ENCODE assay signal across 9 mouse cellular contexts in the genomic region with DNA sequence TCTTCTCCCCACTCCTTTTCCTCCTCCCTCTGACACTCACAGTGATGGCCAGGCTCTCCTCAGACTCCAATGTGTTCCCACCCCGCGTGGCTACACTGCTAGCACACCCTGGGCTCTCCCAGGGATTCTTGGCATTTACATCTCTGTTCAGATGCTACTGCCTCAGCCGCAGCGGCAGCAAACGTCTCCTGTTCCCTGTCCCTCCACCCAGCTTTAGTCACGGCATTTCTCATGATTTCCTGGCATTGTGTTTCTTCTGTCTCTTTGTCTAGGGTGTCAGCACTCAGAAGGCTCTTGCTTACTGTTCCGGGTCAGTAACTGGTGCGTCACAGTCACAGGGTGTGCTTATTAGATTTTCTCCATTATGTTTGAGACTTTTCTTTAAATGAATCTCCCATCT.
DNase-seq lines count a peak whose midpoint lies in the region; ATAC-seq lines count a peak whose summit lies in the region.
"Had no signal": no experiment of that assay in that cellular context is flagged by ENCODE, and none has a peak within 500 bp of the region (broad histone marks: within the 10 kb centered on the region; RNA-seq: fewer than 3 reads in every experiment).

No protein-coding gene starts in this region.

- no peak overlapping the region for H3K4me3 ChIP-seq in hindbrain, embryonic 14.5 days (replicated peaks; ENCODE audit: low read length)

- no peak overlapping the region for H3K4me2 ChIP-seq in hindbrain, embryonic 14.5 days (replicated peaks)

- no peaks in the 10 kb centered on the region for H3K27me3 ChIP-seq in hindbrain, embryonic 14.5 days (ENCODE audit: control insufficient read depth, insufficient read depth, low read length)

- peak overlapping the region; percentile 67 for H3K27ac ChIP-seq in hindbrain, embryonic 14.5 days

- peak; percentile 95 for DNase-seq in heart, adult 11 months
- no peak for DNase-seq in heart, postnatal 25 days (ENCODE audit: low spot score)
- peak; percentile 58 for DNase-seq in ES-CJ7 (ENCODE audit: low read depth, low spot score)
- peak; percentile 37 to 41 for DNase-seq in cerebellum, postnatal 25 days
- DNase-seq in hindbrain, embryonic 14.5 days (ENCODE audit: low spot score) = no peak
- no peak for DNase-seq in right cerebral cortex, postnatal 36 days (ENCODE audit: low spot score in 2 of 2)
- no peak for DNase-seq in spleen, adult 18-20 months
- DNase-seq in thymus, postnatal 36 days = no peak

- H3K9ac ChIP-seq in hindbrain, embryonic 14.5 days = 0 out of 2 replicates have a peak overlapping the region, but pooled peaks have one; percentile 1

- no peaks in the 10 kb centered on the region for H3K36me3 ChIP-seq in hindbrain, embryonic 14.5 days (replicated peaks; ENCODE audit: control insufficient read depth, insufficient read depth)

- H3K9me3 ChIP-seq in hindbrain, embryonic 14.5 days (ENCODE audit: control insufficient read depth, low read length) = no peaks in the 10 kb centered on the region
- H3K9me3 ChIP-seq: G1E had no signal

- H3K4me1 ChIP-seq in hindbrain, embryonic 14.5 days (replicated peaks; ENCODE audit: control insufficient read depth, insufficient read depth, low read length) = peaks cover 11% of the 10 kb centered on the region; the same call in 1 of the 2 replicates

- no peak for ATAC-seq in hindbrain, embryonic 14.5 days (ENCODE audit: low FRiP score)

- intact Hi-C loops in heart, postnatal 25 days (cut with DNase I) = loop anchor here (5.0 kb wide), 1 partner anchor 48 kb away; no protein-coding TSS in a partner anchor

- 13% methylated on average over 8 of the region's 8 CpGs for WGBS in hindbrain, embryonic 14.5 days

Comparison
In these comparisons a context has a peak if more than half of its experiments do, and no peak if none do; other contexts are left out.
1. DNase-seq: peak in heart, adult 11 months (single experiment), ES-CJ7 (single experiment) and cerebellum, postnatal 25 days (2 of 2); none in heart, postnatal 25 days (single experiment), hindbrain, embryonic 14.5 days (single experiment), right cerebral cortex, postnatal 36 days (0 of 2), spleen, adult 18-20 months (0 of 2) and thymus, postnatal 36 days (0 of 2).